Mouse (Mus musculus) heart, embryonic 12.5 days (tissue): ENCODE results near the gene Chpt1. TPM values are rescaled to one million over a fixed set of nuclear protein-coding genes. Genes with fewer than 3 reads are reported as not detected.

Experiments used
- ATAC-seq: fragments of 200-750 bp; cut with Nextera tagmentation; 2 replicates; pipeline ENCODE4 v1.8.0; 2017; ENCODE audit warnings: moderate TSS enrichment, moderate library complexity; ENCODE audit not compliant: insufficient number of reproducible peaks, low FRiP score
- H3K27ac ChIP-seq: fragments of 300-500 bp; sonication (generic); 2 replicates; pipeline ENCODE4 v1.5.1; 2016; ENCODE audit warnings: mild to moderate bottlenecking, moderate library complexity; ENCODE audit not compliant: poor library complexity, severe bottlenecking
- H3K27me3 ChIP-seq: fragments of 300-500 bp; sonication (generic); replicated peaks from 2 replicates; pipeline ENCODE4 v1.6.1; 2016; ENCODE audit warnings: mild to moderate bottlenecking, moderate library complexity
- H3K36me3 ChIP-seq: fragments of 300-500 bp; sonication (generic); 2 replicates; pipeline ENCODE4 v1.6.1; 2016; ENCODE audit warnings: mild to moderate bottlenecking, moderate library complexity
- H3K4me1 ChIP-seq: fragments of 300-500 bp; sonication (generic); replicated peaks from 2 replicates; pipeline ENCODE4 v1.6.1; 2016; ENCODE audit warnings: mild to moderate bottlenecking
- H3K4me2 ChIP-seq: fragments of 300-500 bp; sonication (generic); 2 replicates; pipeline ENCODE4 v1.6.1; 2016; ENCODE audit warnings: mild to moderate bottlenecking, moderate library complexity
- H3K4me3 ChIP-seq: fragments of 300-500 bp; sonication (generic); 2 replicates; pipeline ENCODE4 v1.5.1; 2016; ENCODE audit warnings: mild to moderate bottlenecking
- H3K9ac ChIP-seq: fragments of 300-500 bp; sonication (generic); 2 replicates; pipeline ENCODE4 v1.6.1; 2016; ENCODE audit warnings: mild to moderate bottlenecking, moderate library complexity
- H3K9me3 ChIP-seq: fragments of 300-500 bp; sonication (generic); replicated peaks from 2 replicates; pipeline ENCODE4 v1.6.1; 2016; ENCODE audit warnings: mild to moderate bottlenecking, moderate library complexity
- WGBS: fragments of 180-500 bp; shearing (Covaris S2); methylation state at CpG from one replicate; pipeline ENCODE4 v1.1.7; 2016; 5-methylcytosine and 5-hydroxymethylcytosine counted together
- polyA plus RNA-seq: library from polyadenylated mRNA; unstranded; fragments of >200 nt; fragmentation: Nextera tagmentation; extraction: Ambion mirVana; gene quantifications from 2 replicates; pipeline ENCODE4 v1.2.1, GENCODE M21; 2016

Chpt1 gene
- polyA plus RNA-seq, 1 experiment from 2014 or later, result 38.3 TPM

DNA sequence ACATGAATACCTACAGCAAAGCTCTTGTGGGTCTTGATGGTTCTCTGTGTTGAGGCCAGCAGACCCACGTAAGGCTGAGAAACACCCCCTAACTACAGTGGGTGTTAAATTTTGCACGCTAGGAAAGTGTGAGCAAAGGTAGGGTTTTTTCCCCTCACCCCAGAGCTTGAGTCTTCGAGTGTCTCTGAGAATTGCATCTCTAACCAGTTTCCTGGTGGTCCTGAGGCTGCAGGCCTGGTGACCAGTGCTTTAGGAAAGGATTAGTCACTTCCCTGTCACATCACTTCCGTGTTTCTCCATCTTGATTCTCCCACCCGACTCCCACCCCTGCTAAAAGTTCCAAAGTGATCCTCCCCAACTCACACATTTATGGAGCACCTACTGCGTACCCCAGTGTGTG is 99.7 kb downstream of the Chpt1 start:
- H3K9ac ChIP-seq, result no peak overlapping the region
- peaks cover 4% of the 10 kb centered on the region; the same call in 1 of the 2 replicates for H3K4me1 ChIP-seq
- H3K27me3 ChIP-seq, result no peaks in the 10 kb centered on the region
- WGBS, result 77% methylated on average over 6 of the region's 6 CpGs
- ATAC-seq, result no peak
- H3K36me3 ChIP-seq, result 0 out of 2 replicates have a peak, but pooled peaks cover 2% of the 10 kb centered on the region
- no peak overlapping the region for H3K4me3 ChIP-seq
- H3K27ac ChIP-seq, result no peak overlapping the region
- no peaks in the 10 kb centered on the region for H3K9me3 ChIP-seq
- H3K4me2 ChIP-seq, result no peak overlapping the region

DNA sequence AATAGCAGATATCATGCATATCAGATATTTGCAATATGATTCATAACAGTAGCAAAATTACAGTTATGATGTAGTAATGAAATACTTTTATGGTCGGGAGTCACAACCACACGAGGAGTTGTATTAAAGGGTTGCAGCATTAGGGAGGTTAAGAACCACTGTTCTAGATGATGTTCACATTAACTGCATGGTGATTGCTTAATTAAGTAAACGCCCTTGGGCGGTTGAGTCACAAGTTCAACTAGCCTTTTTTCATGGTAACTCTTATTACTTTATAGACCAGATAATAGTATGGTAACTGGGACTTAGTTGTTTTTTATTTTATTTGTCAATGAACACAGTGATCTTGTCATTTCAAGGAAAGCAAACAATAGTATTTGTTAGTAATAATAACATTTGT is 100.9 kb downstream of the Chpt1 start:
- no peak overlapping the region for H3K4me2 ChIP-seq
- 88% methylated on average over 4 of the region's 4 CpGs for WGBS
- H3K4me1 ChIP-seq, result peaks cover 4% of the 10 kb centered on the region; the same call in 1 of the 2 replicates
- ATAC-seq, result no peak
- H3K9ac ChIP-seq, result no peak overlapping the region
- H3K27ac ChIP-seq, result no peak overlapping the region
- H3K36me3 ChIP-seq, result 0 out of 2 replicates have a peak, but pooled peaks cover 2% of the 10 kb centered on the region
- no peak overlapping the region for H3K4me3 ChIP-seq
- no peaks in the 10 kb centered on the region for H3K9me3 ChIP-seq
- no peaks in the 10 kb centered on the region for H3K27me3 ChIP-seq

Other genes with a start within 250 kb of the Chpt1 start
- gene Dram1, start 125.0 kb downstream of the Chpt1 start, polyA plus RNA-seq, result 0.91 and 1.2 TPM in 2 replicates
- 11.2 and 12.8 TPM in 2 replicates for gene Gnptab, start 124.9 kb downstream of the Chpt1 start, polyA plus RNA-seq
- 0.50 TPM in 1 of 2 replicates, not detected in the other for gene Sycp3, start 44.5 kb downstream of the Chpt1 start, polyA plus RNA-seq
- gene Mybpc1, start 101.1 kb upstream of the Chpt1 start, polyA plus RNA-seq, result 7.2 and 7.3 TPM in 2 replicates
- gene Spic, start 180.9 kb upstream of the Chpt1 start, polyA plus RNA-seq, result 0.10 and 0.28 TPM in 2 replicates
- 139 and 141 TPM in 2 replicates for gene Arl1, start 226.8 kb upstream of the Chpt1 start, polyA plus RNA-seq